Mouse (Mus musculus) heart, adult 2 months (tissue): ENCODE measurements around the gene Zc3h7a.

Source experiments
- CTCF ChIP-seq: fragments of 200-600 bp; IDR thresholded peaks from 2 replicates; pipeline ENCODE4 v1.8.1; 2022; ENCODE audit warnings: antibody characterized with exemption, mild to moderate bottlenecking, moderate library complexity
- EP300 ChIP-seq: fragments of 200-500 bp; IDR thresholded peaks from 2 replicates; pipeline ENCODE4 v1.6.1; 2011; ENCODE audit warnings: low read depth, low read length, control low read depth; ENCODE audit not compliant: insufficient read depth

DNA sequence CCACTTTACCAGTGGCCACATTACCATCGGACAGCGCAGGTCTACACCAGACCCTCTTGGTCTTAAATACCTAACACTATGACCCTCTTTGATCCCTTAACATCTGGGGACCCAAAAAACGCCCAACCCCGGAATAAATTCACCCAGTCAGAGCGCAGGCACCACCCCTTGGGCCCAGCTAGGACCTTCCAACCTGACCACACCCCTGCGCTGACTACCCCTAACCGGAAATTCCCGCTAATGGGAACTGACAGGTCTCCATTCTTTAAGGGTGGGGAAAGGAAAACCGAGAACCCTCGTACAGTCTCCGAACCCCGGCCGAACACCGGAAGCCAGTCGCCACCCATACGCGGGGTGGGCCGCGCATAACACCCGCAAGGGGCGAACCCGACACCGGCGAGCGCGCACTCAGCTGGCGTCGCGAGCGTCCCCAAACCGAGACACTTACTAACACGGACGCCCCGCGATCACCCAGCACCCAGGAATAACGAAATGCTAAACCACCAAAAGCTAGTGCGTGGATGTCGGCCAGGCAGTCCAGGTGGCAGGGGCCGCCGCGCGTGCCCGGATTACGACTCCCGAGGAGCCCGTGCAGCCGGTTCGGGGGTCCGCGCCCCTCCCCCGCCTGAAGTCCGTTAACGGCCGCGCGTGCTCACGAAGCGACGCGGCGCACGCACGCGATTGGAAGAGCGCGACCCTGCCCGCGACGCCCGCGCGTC, 545 bp downstream of the Zc3h7a start:
- no peak for TF ChIP-seq CTCF
- TF ChIP-seq EP300 = no peak
